Mouse (Mus musculus): Measurements from ENCODE around the gene Copg1. TPM values are rescaled to one million over a fixed set of nuclear protein-coding genes. Genes with fewer than 3 reads are reported as not detected.
"Not testable (repeated sequence)": the region's sequence is repeated elsewhere in the genome, so short reads cannot be mapped to it uniquely, and the experiment has no call there.

Copg1 gene
- polyA plus RNA-seq, 1 experiment from 2014 or later = 164 TPM

GRCm38 (mm10) chr6:87921201-87921600 is 33.6 kb downstream of the Copg1 start:
- Histone ChIP-seq H3K9me3 (no peaks in the 10 kb centered on the region), H3K36me3 (peaks cover 62% of the 10 kb centered on the region), H3K4me1 (no peaks in the 10 kb centered on the region), H3K9ac (replicated peaks) (no peak overlapping the region), H3K27ac (replicated peaks) (no peak overlapping the region), H3K4me2 (replicated peaks) (no peak overlapping the region), H3K27me3 (no peaks in the 10 kb centered on the region), H3K4me3 (no peak overlapping the region)
- ATAC-seq (replicated peaks) = no peak
- WGBS = 93% methylated on average over 4 of the region's 4 CpGs

- Histone ChIP-seq H3K4me2 (replicated peaks) (no peak overlapping the region), H3K36me3 (peaks cover 56% of the 10 kb centered on the region), H3K27ac (replicated peaks) (no peak overlapping the region), H3K4me1 (no peaks in the 10 kb centered on the region), H3K9me3 (no peaks in the 10 kb centered on the region), H3K4me3 (no peak overlapping the region), H3K9ac (replicated peaks) (no peak overlapping the region), H3K27me3 (no peaks in the 10 kb centered on the region)
- WGBS = 87% methylated on average over 1 of the region's 1 CpGs
- ATAC-seq (replicated peaks) = no peak
Measured at GRCm38 (mm10) chr6:87923624-87924023, 36.0 kb downstream of the Copg1 start.

- Histone ChIP-seq H3K36me3 (peaks cover 47% of the 10 kb centered on the region), H3K4me1 (0 out of 2 replicates have a peak, but pooled peaks cover 6% of the 10 kb centered on the region), H3K4me3 (no peak overlapping the region), H3K27ac (replicated peaks) (no peak overlapping the region), H3K9ac (replicated peaks) (no peak overlapping the region), H3K9me3 (no peaks in the 10 kb centered on the region), H3K27me3 (no peaks in the 10 kb centered on the region), H3K4me2 (replicated peaks) (no peak overlapping the region)
- no peak for ATAC-seq (replicated peaks)
- WGBS = 92% methylated on average over 5 of the region's 5 CpGs
Measured at GRCm38 (mm10) chr6:87935037-87935436, 47.4 kb downstream of the Copg1 start.

GRCm38 (mm10) chr6:87937178-87937788 is 49.7 kb downstream of the Copg1 start:
- 0 out of 2 replicates have a peak, but pooled peaks cover 6% of the 10 kb centered on the region for H3K4me1 ChIP-seq
- H3K4me3 ChIP-seq = no peak overlapping the region
- peaks cover 35% of the 10 kb centered on the region for H3K36me3 ChIP-seq
- H3K27ac ChIP-seq (replicated peaks) = no peak overlapping the region
- no peak overlapping the region for H3K4me2 ChIP-seq (replicated peaks)
- ATAC-seq (replicated peaks) = peak; percentile 79
- 36% methylated on average over 19 of the region's 19 CpGs for WGBS
- no peaks in the 10 kb centered on the region for H3K27me3 ChIP-seq
- no peaks in the 10 kb centered on the region for H3K9me3 ChIP-seq
- H3K9ac ChIP-seq (replicated peaks) = no peak overlapping the region

- Histone ChIP-seq H3K4me1 (0 out of 2 replicates have a peak, but pooled peaks cover 6% of the 10 kb centered on the region), H3K4me2 (replicated peaks) (no peak overlapping the region), H3K27me3 (no peaks in the 10 kb centered on the region), H3K4me3 (no peak overlapping the region), H3K36me3 (peaks cover 21% of the 10 kb centered on the region), H3K27ac (replicated peaks) (no peak overlapping the region), H3K9me3 (no peaks in the 10 kb centered on the region), H3K9ac (replicated peaks) (no peak overlapping the region)
- no peak for ATAC-seq (replicated peaks)
- 96% methylated on average over 3 of the region's 3 CpGs for WGBS
Measured at GRCm38 (mm10) chr6:87938941-87939340, 51.3 kb downstream of the Copg1 start.

GRCm38 (mm10) chr6:87942179-87942578 is 54.6 kb downstream of the Copg1 start:
- H3K27me3 ChIP-seq = no peaks in the 10 kb centered on the region
- H3K4me2 ChIP-seq (replicated peaks) = no peak overlapping the region
- no peaks in the 10 kb centered on the region for H3K36me3 ChIP-seq
- no peak overlapping the region for H3K9ac ChIP-seq (replicated peaks)
- 83% methylated on average over 7 of the region's 7 CpGs for WGBS
- no peaks in the 10 kb centered on the region for H3K9me3 ChIP-seq
- H3K4me3 ChIP-seq = no peak overlapping the region
- no peak for ATAC-seq (replicated peaks)
- H3K4me1 ChIP-seq = 0 out of 2 replicates have a peak, but pooled peaks cover 5% of the 10 kb centered on the region
- H3K27ac ChIP-seq (replicated peaks) = no peak overlapping the region

- H3K9me3 ChIP-seq; ATAC-seq (replicated peaks); H3K27me3 ChIP-seq; H3K4me3 ChIP-seq; H3K9ac ChIP-seq (replicated peaks); H3K27ac ChIP-seq (replicated peaks); H3K4me1 ChIP-seq; H3K4me2 ChIP-seq (replicated peaks); H3K36me3 ChIP-seq: not testable (repeated sequence)
- 64% methylated on average over 4 of the region's 4 CpGs for WGBS
Measured at GRCm38 (mm10) chr6:87962457-87962856, 74.8 kb downstream of the Copg1 start.

Other genes starting within 250 kb of the Copg1 start
- gene Aplf, start 215.6 kb upstream of the Copg1 start, polyA plus RNA-seq (2015; fragmentation: Nextera tagmentation; extraction: Ambion mirVana) = 12.9 and 13.9 TPM in 2 replicates
- 2.0 TPM in 2 replicates for gene Efcc1, start 156.9 kb upstream of the Copg1 start, polyA plus RNA-seq (2015; fragmentation: Nextera tagmentation; extraction: Ambion mirVana)
- 0.46 and 0.65 TPM in 2 replicates for gene Gp9, start 109.7 kb upstream of the Copg1 start, polyA plus RNA-seq (2015; fragmentation: Nextera tagmentation; extraction: Ambion mirVana)
- 6.9 and 8.0 TPM in 2 replicates for gene Rab43, start 75.7 kb upstream of the Copg1 start, polyA plus RNA-seq (2015; fragmentation: Nextera tagmentation; extraction: Ambion mirVana)
- 3.6 and 3.7 TPM in 2 replicates for gene Gm45140, start 52.0 kb upstream of the Copg1 start, polyA plus RNA-seq (2015; fragmentation: Nextera tagmentation; extraction: Ambion mirVana)
- 37.8 and 38.7 TPM in 2 replicates for gene Isy1, start 49.0 kb upstream of the Copg1 start, polyA plus RNA-seq (2015; fragmentation: Nextera tagmentation; extraction: Ambion mirVana)
- gene Cnbp, start 36.7 kb upstream of the Copg1 start, polyA plus RNA-seq (2015; fragmentation: Nextera tagmentation; extraction: Ambion mirVana) = 741 and 747 TPM in 2 replicates
- gene Hmces, start 26.1 kb downstream of the Copg1 start, polyA plus RNA-seq (2015; fragmentation: Nextera tagmentation; extraction: Ambion mirVana) = 58.5 and 60.2 TPM in 2 replicates
- gene H1fx, start 93.8 kb downstream of the Copg1 start, polyA plus RNA-seq (2015; fragmentation: Nextera tagmentation; extraction: Ambion mirVana) = 50.3 and 70.8 TPM in 2 replicates
- gene Rab7, start 157.5 kb downstream of the Copg1 start, polyA plus RNA-seq (2015; fragmentation: Nextera tagmentation; extraction: Ambion mirVana) = 295 and 302 TPM in 2 replicates
- gene Rpn1, start 196.7 kb downstream of the Copg1 start, polyA plus RNA-seq (2015; fragmentation: Nextera tagmentation; extraction: Ambion mirVana) = 246 and 262 TPM in 2 replicates